ENCODE assay signal across 8 mouse cellular contexts in the genomic region with DNA sequence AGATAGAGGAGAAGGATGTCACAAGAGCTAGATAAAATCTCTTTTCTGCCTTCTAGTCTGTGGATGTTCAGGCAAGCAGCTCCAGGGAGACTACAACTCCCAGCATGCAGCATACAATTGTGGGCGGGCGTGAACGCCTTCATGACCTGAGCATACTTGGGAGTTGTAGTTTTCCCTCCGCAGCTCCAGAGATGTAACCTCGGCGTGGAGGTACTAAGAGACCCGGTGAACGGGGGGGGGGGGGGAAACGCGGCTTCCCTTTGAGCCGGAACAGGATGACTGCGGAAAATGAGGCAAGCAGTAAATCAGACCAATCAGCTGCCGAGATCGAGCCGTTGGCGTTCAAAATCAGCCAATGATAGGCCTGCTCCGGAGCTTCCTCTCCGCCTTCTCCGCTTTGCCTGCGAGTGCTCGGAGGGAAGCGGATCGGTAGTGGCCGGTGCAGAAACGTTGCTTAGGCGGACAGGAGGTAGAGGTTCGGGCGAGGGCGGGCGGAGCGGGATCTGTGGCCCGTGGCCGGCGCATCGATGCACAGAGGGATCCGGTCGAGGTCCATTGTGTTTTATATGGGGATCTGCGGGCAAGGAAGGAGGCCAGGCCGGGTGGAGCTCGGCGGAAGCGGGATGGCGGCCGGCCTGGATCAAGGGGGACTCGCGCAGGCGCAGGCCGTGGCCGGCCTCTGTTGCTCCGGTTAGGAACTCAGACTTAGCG. TPM values are rescaled to one million over a fixed set of nuclear protein-coding genes. Genes with fewer than 3 reads are reported as not detected.
DNase-seq lines count a peak whose midpoint lies in the region; ATAC-seq lines count a peak whose summit lies in the region.

A gene (plus strand): TSS at position 237 of the 711 bp plus-strand sequence.

- ATAC-seq in megakaryocyte progenitor cell, adult 5-6 weeks (replicated peaks; ENCODE audit: poor library complexity): peak; percentile 89

- DNase-seq in adipocyte (ENCODE audit: low spot score): peak; percentile 93
- DNase-seq in embryo, embryonic 10 days (ENCODE audit: low spot score): peak; percentile 97
- DNase-seq in gastrocnemius, postnatal 10 days: peak; percentile 83
- DNase-seq in induced T-regulatory cell, adult 2 months (ENCODE audit: low read depth): peak; percentile 96
- peak; percentile 88 to 96 for DNase-seq in left cerebral cortex, adult 9 months (ENCODE audit: low spot score in 2 of 2)
- peak; percentile 88 for DNase-seq in right cerebral cortex, postnatal 14 days
- DNase-seq in urinary bladder, postnatal 36 days (ENCODE audit: low spot score in 2 of 2): peak; percentile 87 to 91

RNA-seq across cellular contexts. Expression of the gene that starts here (rescaled TPM):
- 10 to 100 TPM; 37.3 to 37.9 TPM for total RNA-seq in gastrocnemius, postnatal 10 days (2021)
- 164 and 173 TPM in 2 replicates for total RNA-seq in megakaryocyte progenitor cell, adult 5-6 weeks (2015)
- 85.9 and 90.3 TPM in 2 replicates for total RNA-seq in megakaryocyte progenitor cell, adult 5-6 weeks (2017)

Comparison
In these comparisons a context has a peak if more than half of its experiments do, and no peak if none do; other contexts are left out.
1. Peak in every context shown above with its lines: DNase-seq and ATAC-seq.